Mouse (Mus musculus) G1E (cell line): ENCODE data around the gene Mpig6b. TPM values are rescaled to one million over a fixed set of nuclear protein-coding genes. Genes with fewer than 3 reads are reported as not detected.

ENCODE experiments used
- ATAC-seq: 2 replicates; pipeline ENCODE4 v1.8.0; 2016; ENCODE audit warnings: mild to moderate bottlenecking; ENCODE audit not compliant: insufficient number of reproducible peaks, poor library complexity, low FRiP score, severe bottlenecking; ENCODE audit errors: extremely low read depth
- DNase-seq: peaks from one replicate; pipeline ENCODE4 v3.0.0; 2012; ENCODE audit warnings: low spot score
- H3K27me3 ChIP-seq: 2 replicates; pipeline ENCODE4 v1.6.1; 2012; ENCODE audit warnings: mild to moderate bottlenecking, low read length, inconsistent platforms; ENCODE audit not compliant: insufficient read depth
- H3K36me3 ChIP-seq: replicated peaks from 2 replicates; pipeline ENCODE3; 2012; ENCODE audit warnings: mild to moderate bottlenecking, inconsistent platforms
- H3K4me1 ChIP-seq: 2 replicates; pipeline ENCODE4 v1.6.1; 2012; ENCODE audit warnings: low read depth, low read length, inconsistent platforms, mixed read lengths; ENCODE audit not compliant: insufficient read depth
- H3K4me3 ChIP-seq: 2 replicates; pipeline ENCODE4 v1.5.1; 2012; ENCODE audit warnings: low read depth, mild to moderate bottlenecking, inconsistent platforms, low read length, moderate library complexity, mixed read lengths
- H3K9me3 ChIP-seq: replicated peaks from 2 replicates; pipeline ENCODE4 v1.6.1; 2012; ENCODE audit warnings: inconsistent platforms
- CTCF ChIP-seq: IDR thresholded peaks from 2 replicates; pipeline ENCODE4 v1.5.1; 2012; ENCODE audit warnings: low read depth, low read length, inconsistent platforms, mixed read lengths
- GATA1 ChIP-seq: IDR thresholded peaks from 2 replicates; pipeline ENCODE4 v1.6.1; 2012; ENCODE audit warnings: borderline replicate concordance, low read length, inconsistent platforms, mixed read lengths
- GATA2 ChIP-seq: IDR thresholded peaks from 2 replicates; pipeline ENCODE4 v1.6.1; 2012; ENCODE audit warnings: low read depth, low read length, inconsistent platforms, borderline replicate concordance
- POLR2AphosphoS5 ChIP-seq: IDR thresholded peaks from 2 replicates; pipeline ENCODE4 v1.6.1; 2012; ENCODE audit warnings: low read depth, low read length, inconsistent platforms; ENCODE audit not compliant: insufficient replicate concordance
- TAL1 ChIP-seq: conservative IDR thresholded peaks from 2 replicates; pipeline ENCODE4 v1.6.1; 2012; ENCODE audit warnings: low read depth, low read length, inconsistent platforms, mixed read lengths
- polyA plus RNA-seq: library from polyadenylated mRNA; stranded (reverse); fragments of >175 nt; gene quantifications from 2 replicates; pipeline ENCODE4 v1.2.3, GENCODE M21; 2012
- total RNA-seq, 2 experiments: library from RNA; stranded (forward) in 1 of 2; stranded (reverse) in 1 of 2; fragments of 200-1000 nt in 1 of 2; fragments of >200 nt in 1 of 2; fragmentation: Nextera tagmentation in 1 of 2; gene quantifications; 2 replicates each; pipeline ENCODE4 v1.2.3; 2014 to 2017

Gene Mpig6b
- total and polyA plus RNA-seq, 3 experiments, result not detected

GRCm38 (mm10) chr17:35097164-35097655 is 31.2 kb upstream of the Mpig6b start:
- Histone ChIP-seq H3K36me3 (peaks cover 100% of the 10 kb centered on the region), H3K4me1 (peaks cover 76% of the 10 kb centered on the region), H3K9me3 (no peaks in the 10 kb centered on the region), H3K4me3 (no peak overlapping the region), H3K27me3 (no peaks in the 10 kb centered on the region)
- DNase-seq (no peak), ATAC-seq (no peak)
- TF ChIP-seq CTCF (no peak), GATA2 (no peak), POLR2AphosphoS5 (no peak)

DNA sequence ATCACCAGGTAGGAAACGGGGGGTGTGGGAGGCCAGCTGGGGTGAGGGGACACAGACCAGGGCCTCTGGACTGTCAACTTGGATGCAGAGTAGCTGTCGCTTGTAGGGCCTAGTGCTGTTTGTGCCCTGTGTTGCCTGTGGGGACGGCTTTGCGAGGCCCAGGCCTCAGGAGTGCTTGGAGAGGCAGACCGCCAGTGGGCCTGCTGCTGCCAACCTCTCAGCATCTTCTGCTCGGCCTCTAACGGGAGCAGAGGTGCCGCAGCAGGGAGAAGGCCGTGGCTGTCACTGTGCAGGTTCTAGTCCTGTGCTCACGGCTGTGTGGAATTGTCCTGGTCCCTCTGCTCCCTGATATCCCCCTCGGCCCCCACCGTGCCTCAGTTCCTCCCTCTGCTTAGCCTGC is 30.6 kb upstream of the Mpig6b start:
- Histone ChIP-seq H3K27me3 (no peaks in the 10 kb centered on the region), H3K36me3 (peaks cover 100% of the 10 kb centered on the region), H3K4me1 (peaks cover 76% of the 10 kb centered on the region), H3K4me3 (no peak overlapping the region), H3K9me3 (no peaks in the 10 kb centered on the region)
- DNase-seq (no peak), ATAC-seq (no peak)
- TF ChIP-seq GATA2 (no peak), CTCF (no peak), GATA1 (no peak), POLR2AphosphoS5 (no peak), TAL1 (no peak)

DNA sequence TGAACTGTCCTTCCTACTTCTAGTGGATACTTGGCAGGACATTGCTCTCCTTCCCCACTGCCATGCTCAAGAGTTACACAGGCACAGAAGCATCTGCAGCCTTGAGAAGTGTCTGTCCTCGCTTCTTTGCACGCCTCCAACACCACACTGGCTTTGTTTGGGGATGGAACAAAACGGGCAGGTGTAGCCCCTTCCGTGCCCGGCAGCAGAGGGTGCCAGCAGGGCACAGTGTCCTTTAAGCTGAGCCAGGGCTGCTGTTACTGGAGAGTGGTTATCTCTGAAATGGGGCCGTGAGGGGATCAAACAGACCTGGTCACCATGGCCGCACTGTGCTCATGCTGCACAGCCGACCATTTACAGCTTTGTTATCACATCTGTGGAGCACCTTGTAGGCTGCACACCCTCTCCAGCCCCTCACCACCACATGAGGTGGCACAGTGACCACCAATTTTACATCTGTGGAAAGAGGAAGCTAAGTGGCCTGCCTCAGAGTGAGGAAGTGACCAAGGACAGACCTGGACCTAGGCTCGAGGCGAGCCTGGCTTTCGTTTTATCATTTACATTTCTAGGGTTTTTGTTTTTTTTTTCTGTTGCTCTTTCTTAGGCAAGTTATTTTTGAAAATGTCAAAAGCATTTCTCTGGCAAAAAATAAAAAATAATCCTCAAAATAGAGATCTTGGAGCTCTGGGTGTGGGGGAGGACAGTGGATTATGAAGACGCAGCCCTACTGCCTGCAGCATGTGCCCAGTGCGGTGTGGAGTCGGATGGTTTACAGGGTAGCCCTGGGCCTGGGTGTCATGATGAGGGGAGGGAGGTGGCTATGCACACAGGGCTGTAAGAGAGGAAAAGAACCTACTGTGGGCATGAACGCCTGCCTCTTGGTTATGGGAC is 28.7 kb upstream of the Mpig6b start:
- DNase-seq (no peak), ATAC-seq (no peak)
- peaks cover 96% of the 10 kb centered on the region for H3K36me3 ChIP-seq

DNA sequence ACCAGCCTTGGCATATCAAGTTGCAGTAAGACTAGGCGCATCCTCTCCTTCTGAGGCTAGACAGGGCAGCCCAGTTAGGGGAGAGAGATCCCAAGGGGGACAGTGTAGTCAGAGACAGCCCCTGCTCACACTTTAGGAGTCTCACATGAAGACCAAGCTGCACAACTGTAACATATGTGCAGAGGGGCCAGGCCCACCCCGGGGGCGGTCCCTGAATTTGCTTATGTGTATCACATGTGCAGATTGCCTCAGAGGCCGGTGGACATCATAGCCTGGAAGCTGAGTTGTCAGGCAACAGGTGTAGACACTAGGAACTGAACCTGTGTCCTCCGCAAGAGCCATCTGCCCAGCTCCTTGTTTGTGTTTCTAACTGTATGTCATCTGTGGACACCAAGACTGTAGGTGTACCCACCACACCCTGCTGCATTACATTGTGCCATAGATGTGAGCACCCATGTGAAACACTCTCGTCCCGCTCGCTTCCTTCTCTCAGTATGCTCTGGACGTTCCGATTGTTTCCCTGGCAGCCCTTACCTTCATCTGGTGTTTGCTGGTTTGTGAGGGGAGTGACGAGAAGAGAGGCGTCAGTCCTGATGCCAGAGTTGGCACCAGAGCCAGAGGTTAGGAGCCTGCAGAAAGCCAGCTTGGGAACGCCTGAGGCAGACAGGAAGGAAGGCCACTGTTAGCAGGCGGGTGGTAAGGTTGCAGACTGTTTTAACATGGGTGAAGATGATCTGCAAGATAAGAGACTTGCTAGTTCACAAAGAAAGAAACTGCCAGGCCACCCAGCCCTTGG is 26.6 kb upstream of the Mpig6b start:
- Histone ChIP-seq H3K4me1 (peaks cover 67% of the 10 kb centered on the region), H3K9me3 (no peaks in the 10 kb centered on the region), H3K36me3 (peaks cover 75% of the 10 kb centered on the region), H3K4me3 (no peak overlapping the region), H3K27me3 (no peaks in the 10 kb centered on the region)
- no peak for TF ChIP-seq GATA2
- no peak for ATAC-seq
- no peak for DNase-seq

More for the DNA sequence above, 28.7 kb upstream of the Mpig6b start:
- TF ChIP-seq POLR2AphosphoS5 (no peak), GATA2 (no peak), TAL1 (no peak)
- Histone ChIP-seq H3K4me1 (peaks cover 74% of the 10 kb centered on the region), H3K9me3 (no peaks in the 10 kb centered on the region), H3K4me3 (no peak overlapping the region), H3K27me3 (no peaks in the 10 kb centered on the region)

GRCm38 (mm10) chr17:35090166-35090932 is 24.4 kb upstream of the Mpig6b start:
- DNase-seq (no peak), ATAC-seq (no peak)
- Histone ChIP-seq H3K36me3 (peaks cover 53% of the 10 kb centered on the region), H3K27me3 (no peaks in the 10 kb centered on the region), H3K4me1 (peaks cover 61% of the 10 kb centered on the region), H3K4me3 (peak overlapping the region; percentile 81), H3K9me3 (no peaks in the 10 kb centered on the region)
- TF ChIP-seq TAL1 (no peak), POLR2AphosphoS5 (no peak), CTCF (no peak), GATA2 (no peak), GATA1 (no peak)
